Comparison of ENCODE assay signal across 12 mouse cellular contexts in the genomic region with DNA sequence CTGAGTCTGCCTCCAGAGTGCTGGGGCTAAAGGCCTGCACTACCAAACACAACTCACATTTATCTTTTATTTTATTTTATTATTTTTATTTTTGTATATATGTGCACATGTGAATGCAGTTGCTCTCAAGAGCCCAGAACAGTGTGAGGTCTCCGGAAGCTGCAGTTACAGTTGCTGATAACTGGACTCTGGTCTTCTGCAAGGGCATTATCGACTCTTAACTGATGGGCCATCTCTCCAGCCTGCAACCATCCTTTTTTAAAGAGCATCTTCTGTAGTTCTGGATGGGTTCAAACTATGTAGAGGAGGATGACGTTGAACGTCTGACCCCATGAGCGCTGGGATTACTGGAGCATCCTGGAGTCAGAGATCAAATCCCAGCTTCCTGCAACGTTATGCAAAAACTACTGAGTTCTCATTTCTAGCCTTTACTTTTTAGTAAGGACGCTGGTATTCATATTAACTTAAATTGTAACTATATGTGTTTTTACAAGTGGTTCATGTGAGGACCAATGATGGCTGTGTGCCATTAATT. TPM values are rescaled to one million over a fixed set of nuclear protein-coding genes. Genes with fewer than 3 reads are reported as not detected.
A peak's percentile ranks its signal among the peaks of the same experiment; 100 is the strongest.
DNase-seq lines count a peak whose midpoint lies in the region; ATAC-seq and TF ChIP-seq lines count a peak whose summit lies in the region.
"Had no signal": no experiment of that assay in that cellular context is flagged by ENCODE, and none has a peak within 500 bp of the region (broad histone marks: within the 10 kb centered on the region; RNA-seq: fewer than 3 reads in every experiment).

No protein-coding gene starts in this region.

- H3K4me1 ChIP-seq in hindbrain, embryonic 10.5 days (replicated peaks) = peaks cover 37% of the 10 kb centered on the region
- H3K4me1 ChIP-seq in hindbrain, embryonic 11.5 days (replicated peaks; ENCODE audit: control insufficient read depth, insufficient read depth, low read length) = peaks cover 3% of the 10 kb centered on the region; the same call in 1 of the 2 replicates
- H3K4me1 ChIP-seq in neural tube, embryonic 13.5 days (replicated peaks) = peaks cover 28% of the 10 kb centered on the region
- peaks cover 18% of the 10 kb centered on the region for H3K4me1 ChIP-seq in limb, embryonic 14.5 days (ENCODE audit: control insufficient read depth, insufficient read depth, low read length)
- H3K4me1 ChIP-seq in stomach, embryonic 16.5 days (ENCODE audit: control insufficient read depth, insufficient read depth, low read length) = peaks cover 22% of the 10 kb centered on the region

- H3K9ac ChIP-seq in hindbrain, embryonic 11.5 days (ENCODE audit: low read depth, low read length) = no peak overlapping the region
- peak overlapping the region; percentile 93; the same call in 1 of the 2 replicates for H3K9ac ChIP-seq in neural tube, embryonic 13.5 days
- no peak overlapping the region; the same call in 1 of the 2 replicates for H3K9ac ChIP-seq in limb, embryonic 14.5 days (ENCODE audit: low read depth, low read length, severe bottlenecking)
- no peak overlapping the region; the same call in 1 of the 2 replicates for H3K9ac ChIP-seq in stomach, embryonic 16.5 days (ENCODE audit: low read length)

- H3K4me2 ChIP-seq in hindbrain, embryonic 11.5 days (replicated peaks; ENCODE audit: low read depth, low read length) = no peak overlapping the region
- H3K4me2 ChIP-seq in neural tube, embryonic 13.5 days = peak overlapping the region; percentile 94
- peak overlapping the region; percentile 95 for H3K4me2 ChIP-seq in limb, embryonic 14.5 days (replicated peaks; ENCODE audit: low read depth, low read length, severe bottlenecking)
- H3K4me2 ChIP-seq in stomach, embryonic 16.5 days (ENCODE audit: low read depth, low read length) = peak overlapping the region; percentile 97

- no peak for TF ChIP-seq POLR2A in limb, embryonic 14.5 days (IDR thresholded peaks at IDR 0.05; ENCODE audit: borderline replicate concordance, extremely low read depth, insufficient read depth, insufficient read length)

- H3K27me3 ChIP-seq in hindbrain, embryonic 10.5 days (ENCODE audit: insufficient read depth, poor library complexity, severe bottlenecking) = no peaks in the 10 kb centered on the region
- H3K27me3 ChIP-seq in hindbrain, embryonic 11.5 days (ENCODE audit: control insufficient read depth, insufficient read depth, low read length) = no peaks in the 10 kb centered on the region
- no peaks in the 10 kb centered on the region for H3K27me3 ChIP-seq in neural tube, embryonic 13.5 days
- H3K27me3 ChIP-seq in limb, embryonic 14.5 days (ENCODE audit: control insufficient read depth, insufficient read depth, low read length) = no peaks in the 10 kb centered on the region
- H3K27me3 ChIP-seq in stomach, embryonic 16.5 days (ENCODE audit: control insufficient read depth, insufficient read depth, low read length) = no peaks in the 10 kb centered on the region

- no peak overlapping the region for H3K27ac ChIP-seq in hindbrain, embryonic 10.5 days
- no peak overlapping the region for H3K27ac ChIP-seq in hindbrain, embryonic 11.5 days (ENCODE audit: low read depth, low read length)
- no peak overlapping the region for H3K27ac ChIP-seq in neural tube, embryonic 13.5 days (replicated peaks)
- no peak overlapping the region for H3K27ac ChIP-seq in limb, embryonic 14.5 days (replicated peaks; ENCODE audit: low read depth, low read length)
- H3K27ac ChIP-seq in stomach, embryonic 16.5 days (ENCODE audit: low read length) = no peak overlapping the region; the same call in 1 of the 2 replicates

- WGBS in hindbrain, embryonic 10.5 days = 81% methylated on average over 7 of the region's 7 CpGs
- 82% methylated on average over 7 of the region's 7 CpGs for WGBS in hindbrain, embryonic 11.5 days
- 87% methylated on average over 7 of the region's 7 CpGs for WGBS in neural tube, embryonic 13.5 days
- WGBS in limb, embryonic 14.5 days = 73% methylated on average over 7 of the region's 7 CpGs
- WGBS in stomach, embryonic 16.5 days = 68% methylated on average over 7 of the region's 7 CpGs

- DNase-seq in hindbrain, embryonic 10.5 days (ENCODE audit: low spot score) = no peak
- DNase-seq in hindbrain, embryonic 11.5 days (ENCODE audit: low spot score) = no peak
- DNase-seq in neural tube, embryonic 10.5 days (ENCODE audit: extremely low spot score, low spot score) = no peak
- no peak for DNase-seq in limb, embryonic 14.5 days (ENCODE audit: low spot score)
- no peak for DNase-seq in cerebellum, postnatal 10 days
- DNase-seq: adrenal gland, postnatal 25 days; right cerebral cortex, postnatal 14 days; thymus, postnatal 36 days had no signal

- no peak for ATAC-seq in hindbrain, embryonic 11.5 days (ENCODE audit: low FRiP score)
- ATAC-seq in neural tube, embryonic 13.5 days (ENCODE audit: low read depth) = no peak
- ATAC-seq in limb, embryonic 14.5 days (ENCODE audit: low FRiP score, low read depth) = no peak
- ATAC-seq in stomach, embryonic 16.5 days (ENCODE audit: insufficient read depth, low FRiP score) = no peak
- no peak for ATAC-seq in megakaryocyte progenitor cell, adult 5-6 weeks (replicated peaks; ENCODE audit: poor library complexity)

- H3K36me3 ChIP-seq in hindbrain, embryonic 10.5 days = peaks cover 25% of the 10 kb centered on the region
- H3K36me3 ChIP-seq in hindbrain, embryonic 11.5 days (ENCODE audit: control insufficient read depth, insufficient read depth, low read length) = no peaks in the 10 kb centered on the region
- peaks cover 26% of the 10 kb centered on the region for H3K36me3 ChIP-seq in neural tube, embryonic 13.5 days
- peaks cover 26% of the 10 kb centered on the region for H3K36me3 ChIP-seq in limb, embryonic 14.5 days (ENCODE audit: control insufficient read depth, insufficient read depth, low read length)
- peaks cover 7% of the 10 kb centered on the region; the same call in 1 of the 2 replicates for H3K36me3 ChIP-seq in stomach, embryonic 16.5 days (ENCODE audit: control insufficient read depth, insufficient read depth, low read length)

- H3K9me3 ChIP-seq in hindbrain, embryonic 10.5 days = no peaks in the 10 kb centered on the region
- no peaks in the 10 kb centered on the region for H3K9me3 ChIP-seq in hindbrain, embryonic 11.5 days (ENCODE audit: control insufficient read depth, low read length)
- H3K9me3 ChIP-seq in neural tube, embryonic 13.5 days = no peaks in the 10 kb centered on the region
- no peaks in the 10 kb centered on the region for H3K9me3 ChIP-seq in limb, embryonic 14.5 days (ENCODE audit: control insufficient read depth, low read length)
- H3K9me3 ChIP-seq in stomach, embryonic 16.5 days (replicated peaks; ENCODE audit: control insufficient read depth, low read length) = no peaks in the 10 kb centered on the region
- H3K9me3 ChIP-seq: G1E had no signal

- 0 out of 2 replicates have a peak overlapping the region, but pooled peaks have one; percentile 87 for H3K4me3 ChIP-seq in hindbrain, embryonic 10.5 days
- H3K4me3 ChIP-seq in hindbrain, embryonic 11.5 days (ENCODE audit: low read depth, low read length) = no peak overlapping the region
- peak overlapping the region; percentile 80 for H3K4me3 ChIP-seq in neural tube, embryonic 13.5 days
- no peak overlapping the region; the same call in 1 of the 2 replicates for H3K4me3 ChIP-seq in limb, embryonic 14.5 days (replicated peaks; ENCODE audit: low read length)
- H3K4me3 ChIP-seq in stomach, embryonic 16.5 days (replicated peaks; ENCODE audit: low read length) = no peak overlapping the region

RNA-seq across cellular contexts. Expression of a gene that starts 1.2 kb away (rescaled TPM):
- polyA plus RNA-seq in hindbrain, embryonic 10.5 days (2016; fragmentation: Nextera tagmentation; extraction: Ambion mirVana) = 27.8 and 36.0 TPM in 2 replicates
- polyA plus RNA-seq in hindbrain, embryonic 11.5 days (2014; fragmentation: Nextera tagmentation; extraction: Ambion mirVana) = 27.2 and 29.6 TPM in 2 replicates
- 33.8 and 36.5 TPM in 2 replicates for polyA plus RNA-seq in neural tube, embryonic 13.5 days (2015; fragmentation: Nextera tagmentation; extraction: Ambion mirVana)
- 59.8 and 88.7 TPM in 2 replicates for polyA plus RNA-seq in limb, embryonic 14.5 days (2012; rRNA removed)
- 54.8 and 57.2 TPM in 2 replicates for polyA plus RNA-seq in limb, embryonic 14.5 days (2014; fragmentation: Nextera tagmentation; extraction: Ambion mirVana)
- 47.9 and 50.3 TPM in 2 replicates for polyA plus RNA-seq in stomach, embryonic 16.5 days (2015; fragmentation: Nextera tagmentation; extraction: Ambion mirVana)
- 37.2 and 40.0 TPM in 2 replicates for total RNA-seq in megakaryocyte progenitor cell, adult 5-6 weeks (2015)
- total RNA-seq in megakaryocyte progenitor cell, adult 5-6 weeks (2017) = 36.4 and 43.2 TPM in 2 replicates

RNA-seq across cellular contexts. Expression of a gene that starts 26.1 kb away (rescaled TPM):
- 58.9 and 69.2 TPM in 2 replicates for polyA plus RNA-seq in hindbrain, embryonic 10.5 days (2016; fragmentation: Nextera tagmentation; extraction: Ambion mirVana)
- 36.9 and 39.3 TPM in 2 replicates for polyA plus RNA-seq in hindbrain, embryonic 11.5 days (2014; fragmentation: Nextera tagmentation; extraction: Ambion mirVana)
- polyA plus RNA-seq in neural tube, embryonic 13.5 days (2015; fragmentation: Nextera tagmentation; extraction: Ambion mirVana) = 72.3 and 77.2 TPM in 2 replicates
- 115 and 127 TPM in 2 replicates for polyA plus RNA-seq in limb, embryonic 14.5 days (2012; rRNA removed)
- polyA plus RNA-seq in limb, embryonic 14.5 days (2014; fragmentation: Nextera tagmentation; extraction: Ambion mirVana) = 27.4 and 34.6 TPM in 2 replicates
- polyA plus RNA-seq in stomach, embryonic 16.5 days (2015; fragmentation: Nextera tagmentation; extraction: Ambion mirVana) = 43.3 and 45.2 TPM in 2 replicates
- 35.1 and 40.2 TPM in 2 replicates for total RNA-seq in megakaryocyte progenitor cell, adult 5-6 weeks (2015)
- 51.8 and 60.1 TPM in 2 replicates for total RNA-seq in megakaryocyte progenitor cell, adult 5-6 weeks (2017)

RNA-seq across cellular contexts. Expression of a gene that starts 27.4 kb away (rescaled TPM):
- polyA plus RNA-seq in hindbrain, embryonic 10.5 days (2016; fragmentation: Nextera tagmentation; extraction: Ambion mirVana) = 27.5 and 27.6 TPM in 2 replicates
- polyA plus RNA-seq in hindbrain, embryonic 11.5 days (2014; fragmentation: Nextera tagmentation; extraction: Ambion mirVana) = 7.8 and 8.2 TPM in 2 replicates
- polyA plus RNA-seq in neural tube, embryonic 13.5 days (2015; fragmentation: Nextera tagmentation; extraction: Ambion mirVana) = 19.1 and 19.8 TPM in 2 replicates
- polyA plus RNA-seq in limb, embryonic 14.5 days (2012; rRNA removed) = 62.5 and 86.0 TPM in 2 replicates
- 27.9 and 29.1 TPM in 2 replicates for polyA plus RNA-seq in limb, embryonic 14.5 days (2014; fragmentation: Nextera tagmentation; extraction: Ambion mirVana)
- 17.3 and 18.1 TPM in 2 replicates for polyA plus RNA-seq in stomach, embryonic 16.5 days (2015; fragmentation: Nextera tagmentation; extraction: Ambion mirVana)
- total RNA-seq in megakaryocyte progenitor cell, adult 5-6 weeks (2015) = 16.4 and 24.2 TPM in 2 replicates
- total RNA-seq in megakaryocyte progenitor cell, adult 5-6 weeks (2017) = 19.2 and 24.0 TPM in 2 replicates

RNA-seq across cellular contexts. Expression of a gene that starts 34.4 kb away (rescaled TPM):
- polyA plus RNA-seq in hindbrain, embryonic 10.5 days (2016; fragmentation: Nextera tagmentation; extraction: Ambion mirVana) = 177 and 187 TPM in 2 replicates
- 143 and 148 TPM in 2 replicates for polyA plus RNA-seq in hindbrain, embryonic 11.5 days (2014; fragmentation: Nextera tagmentation; extraction: Ambion mirVana)
- polyA plus RNA-seq in neural tube, embryonic 13.5 days (2015; fragmentation: Nextera tagmentation; extraction: Ambion mirVana) = 79.2 and 87.8 TPM in 2 replicates
- 101 and 103 TPM in 2 replicates for polyA plus RNA-seq in limb, embryonic 14.5 days (2012; rRNA removed)
- polyA plus RNA-seq in limb, embryonic 14.5 days (2014; fragmentation: Nextera tagmentation; extraction: Ambion mirVana) = 95.5 and 107 TPM in 2 replicates
- polyA plus RNA-seq in stomach, embryonic 16.5 days (2015; fragmentation: Nextera tagmentation; extraction: Ambion mirVana) = 109 and 125 TPM in 2 replicates
- total RNA-seq in megakaryocyte progenitor cell, adult 5-6 weeks (2015) = 80.3 and 150 TPM in 2 replicates
- 83.2 and 112 TPM in 2 replicates for total RNA-seq in megakaryocyte progenitor cell, adult 5-6 weeks (2017)

RNA-seq across cellular contexts. Expression of a gene that starts 52.4 kb away (rescaled TPM):
- polyA plus RNA-seq in hindbrain, embryonic 10.5 days (2016; fragmentation: Nextera tagmentation; extraction: Ambion mirVana) = 34.1 and 35.1 TPM in 2 replicates
- polyA plus RNA-seq in hindbrain, embryonic 11.5 days (2014; fragmentation: Nextera tagmentation; extraction: Ambion mirVana) = 13.4 and 14.7 TPM in 2 replicates
- polyA plus RNA-seq in neural tube, embryonic 13.5 days (2015; fragmentation: Nextera tagmentation; extraction: Ambion mirVana) = 17.4 and 18.0 TPM in 2 replicates
- polyA plus RNA-seq in limb, embryonic 14.5 days (2012; rRNA removed) = 30.1 and 38.9 TPM in 2 replicates
- 19.0 and 20.7 TPM in 2 replicates for polyA plus RNA-seq in limb, embryonic 14.5 days (2014; fragmentation: Nextera tagmentation; extraction: Ambion mirVana)
- 20.0 and 20.2 TPM in 2 replicates for polyA plus RNA-seq in stomach, embryonic 16.5 days (2015; fragmentation: Nextera tagmentation; extraction: Ambion mirVana)
- 13.0 and 16.1 TPM in 2 replicates for total RNA-seq in megakaryocyte progenitor cell, adult 5-6 weeks (2015)
- 19.2 and 22.9 TPM in 2 replicates for total RNA-seq in megakaryocyte progenitor cell, adult 5-6 weeks (2017)

Comparison
In these comparisons a context has a peak if more than half of its experiments do, and no peak if none do; other contexts are left out.
1. H3K4me3 ChIP-seq: peak in hindbrain, embryonic 10.5 days (single experiment) and neural tube, embryonic 13.5 days (single experiment); none in hindbrain, embryonic 11.5 days (single experiment), limb, embryonic 14.5 days (single experiment) and stomach, embryonic 16.5 days (single experiment).